Mouse (Mus musculus) MEL (cell line): ENCODE measurements around the gene Carm1. TPM values are rescaled to one million over a fixed set of nuclear protein-coding genes. Genes with fewer than 3 reads are reported as not detected.

Source experiments
- DNase-seq: peaks from one replicate; pipeline ENCODE4 v3.0.0; 2011; ENCODE audit warnings: low read depth, low spot score
- H3K27ac ChIP-seq: 2 replicates; pipeline ENCODE4 v1.5.1; 2012; ENCODE audit warnings: low read depth, mild to moderate bottlenecking, control low read depth, low read length, moderate library complexity; ENCODE audit not compliant: control insufficient read depth
- H3K27me3 ChIP-seq, 2 experiments: fragments of 150-350 bp in 1 of 2; sonication (generic) in 1 of 2; 2 replicates each; pipeline ENCODE4 v1.6.1; 2012; ENCODE audit warnings: low read length in 2 of 2, mild to moderate bottlenecking in 2 of 2, improper control_type of control experiment in 1 of 2, moderate library complexity in 1 of 2; ENCODE audit not compliant: insufficient read depth in 2 of 2, control insufficient read depth in 1 of 2
- H3K36me3 ChIP-seq, 2 experiments: 2 replicates each; pipeline ENCODE4 v1.6.1; 2012 to 2014; ENCODE audit warnings: low read length in 2 of 2, improper control_type of control experiment in 1 of 2, inconsistent platforms in 1 of 2, mild to moderate bottlenecking in 1 of 2; ENCODE audit not compliant: insufficient read depth in 2 of 2, control insufficient read depth in 1 of 2
- H3K4me1 ChIP-seq, 2 experiments: fragments of 150-350 bp in 1 of 2; sonication (generic) in 1 of 2; 2 replicates each; pipeline ENCODE4 v1.6.1; 2012; ENCODE audit warnings: low read length in 2 of 2, improper control_type of control experiment in 1 of 2, mild to moderate bottlenecking in 1 of 2; ENCODE audit not compliant: insufficient read depth in 2 of 2, control insufficient read depth in 1 of 2
- H3K4me3 ChIP-seq, 2 experiments: fragments of 150-350 bp in 1 of 2; sonication (generic) in 1 of 2; 2 replicates each; pipeline ENCODE4 v1.5.1; 2012; ENCODE audit warnings: low read depth in 2 of 2, low read length in 2 of 2, mild to moderate bottlenecking in 2 of 2, moderate library complexity in 2 of 2, control low read depth in 1 of 2, improper control_type of control experiment in 1 of 2; ENCODE audit not compliant: control insufficient read depth in 1 of 2, insufficient read depth in 1 of 2
- H3K79me2 ChIP-seq: 2 replicates; pipeline ENCODE4 v1.6.1; 2012; ENCODE audit warnings: mild to moderate bottlenecking, low read length, moderate library complexity; ENCODE audit not compliant: control insufficient read depth, poor library complexity, insufficient read depth
- H3K9ac ChIP-seq: 2 replicates; pipeline ENCODE4 v1.6.1; 2012; ENCODE audit warnings: low read depth, mild to moderate bottlenecking, control low read depth, low read length, moderate library complexity; ENCODE audit not compliant: control insufficient read depth, poor library complexity, severe bottlenecking
- H3K9me3 ChIP-seq: fragments of 150-350 bp; sonication (generic); replicated peaks from 2 replicates; pipeline ENCODE4 v1.6.1; 2012; ENCODE audit warnings: mild to moderate bottlenecking, low read length, improper control_type of control experiment, moderate library complexity; ENCODE audit not compliant: insufficient read depth
- GABPA ChIP-seq: IDR thresholded peaks from 2 replicates; pipeline ENCODE4 v1.6.1; 2012; ENCODE audit warnings: low read depth, mild to moderate bottlenecking, inconsistent platforms, low read length, improper control_type of control experiment, moderate library complexity
- JUND ChIP-seq: IDR thresholded peaks from 2 replicates; pipeline ENCODE4 v1.6.1; 2011; ENCODE audit warnings: low read depth, mild to moderate bottlenecking, improper control_type of control experiment, low read length
- MAZ ChIP-seq: IDR thresholded peaks from 2 replicates; pipeline ENCODE4 v1.6.1; 2012; ENCODE audit warnings: low read depth, mild to moderate bottlenecking, inconsistent platforms, low read length, improper control_type of control experiment
- POLR2A ChIP-seq, 2 experiments: IDR thresholded peaks; 2 replicates each; pipeline ENCODE4 v1.6.1; 2011 to 2012; ENCODE audit warnings: low read length in 2 of 2, mild to moderate bottlenecking in 2 of 2, control low read depth in 1 of 2, improper control_type of control experiment in 1 of 2, low read depth in 1 of 2, moderate library complexity in 1 of 2; ENCODE audit not compliant: control insufficient read depth in 1 of 2, insufficient read depth in 1 of 2, poor library complexity in 1 of 2
- POLR2AphosphoS5 ChIP-seq: IDR thresholded peaks from 2 replicates; pipeline ENCODE4 v1.6.1; 2012; ENCODE audit warnings: low read depth, borderline replicate concordance, mild to moderate bottlenecking, inconsistent platforms, low read length, moderate library complexity, mixed read lengths
- USF2 ChIP-seq, 2 experiments: IDR thresholded peaks; 2 replicates each; pipeline ENCODE4 v1.6.1; 2011 to 2012; ENCODE audit warnings: improper control_type of control experiment in 2 of 2, low read length in 2 of 2, borderline replicate concordance in 1 of 2, inconsistent platforms in 1 of 2, low read depth in 1 of 2, mild to moderate bottlenecking in 1 of 2; ENCODE audit not compliant: insufficient read depth in 1 of 2
- ZMIZ1 ChIP-seq: IDR thresholded peaks from 2 replicates; pipeline ENCODE4 v1.6.1; 2012; ENCODE audit warnings: low read depth, mild to moderate bottlenecking, inconsistent platforms, low read length, improper control_type of control experiment, moderate library complexity
- ZNF384 ChIP-seq: IDR thresholded peaks from 2 replicates; pipeline ENCODE4 v1.6.1; 2012; ENCODE audit warnings: low read depth, mild to moderate bottlenecking, inconsistent platforms, low read length, improper control_type of control experiment
- polyA plus RNA-seq, 2 experiments: library from polyadenylated mRNA; stranded (reverse) in 1 of 2; unstranded in 1 of 2; fragments of >175 nt in 1 of 2; fragments of >200 nt in 1 of 2; gene quantifications; 2 replicates each; pipeline versions ENCODE4 v1.2.1 to v1.2.4; 2012; ENCODE audit warnings: low replicate concordance in 2 of 2, low read depth in 1 of 2; ENCODE audit not compliant: insufficient read length in 2 of 2, insufficient read depth in 1 of 2, missing spikeins in 1 of 2
- total RNA-seq: library from RNA; depleted of rRNA; stranded (reverse); fragments of 300-350 nt; gene quantifications from 2 replicates; pipeline ENCODE4 v1.2.3, GENCODE M21; 2012

The Carm1 gene
- total and polyA plus RNA-seq, 3 experiments = 121 to 423 (median 121) TPM

DNA sequence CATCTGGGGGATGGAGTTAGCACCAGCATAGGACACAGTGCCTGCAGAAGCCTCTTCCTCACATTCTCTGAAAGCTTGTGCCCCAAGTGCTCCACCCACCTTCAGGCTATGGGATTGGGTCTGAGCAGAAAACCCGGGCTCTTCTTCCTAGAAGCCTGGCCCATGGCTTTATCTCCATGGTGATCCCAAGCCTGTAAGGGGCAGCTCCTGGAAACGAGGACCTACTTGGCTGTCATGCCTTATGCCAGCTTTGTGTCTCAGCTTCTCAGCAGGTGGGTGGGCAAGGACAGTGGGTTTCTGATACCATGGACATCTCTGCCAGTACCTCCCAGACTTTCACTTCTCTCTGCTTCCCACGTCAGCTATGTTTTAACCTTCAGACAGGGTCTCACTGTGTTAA is 31.5 kb downstream of the Carm1 start:
- H3K36me3 ChIP-seq = peaks cover 0 to 78% of the 10 kb centered on the region in 2 experiments; a peak in 2 of 4 replicates
- H3K79me2 ChIP-seq = no peaks in the 10 kb centered on the region
- no peak overlapping the region for H3K4me3 ChIP-seq
- no peaks in the 10 kb centered on the region for H3K27me3 ChIP-seq
- DNase-seq = no peak
- H3K4me1 ChIP-seq = no peaks in the 10 kb centered on the region
- H3K9ac ChIP-seq = no peak overlapping the region
- peak; percentile 12; the same call in 1 of the 2 replicates for TF ChIP-seq ZMIZ1
- no peak for TF ChIP-seq JUND
- no peaks in the 10 kb centered on the region for H3K9me3 ChIP-seq
- H3K27ac ChIP-seq = no peak overlapping the region

DNA sequence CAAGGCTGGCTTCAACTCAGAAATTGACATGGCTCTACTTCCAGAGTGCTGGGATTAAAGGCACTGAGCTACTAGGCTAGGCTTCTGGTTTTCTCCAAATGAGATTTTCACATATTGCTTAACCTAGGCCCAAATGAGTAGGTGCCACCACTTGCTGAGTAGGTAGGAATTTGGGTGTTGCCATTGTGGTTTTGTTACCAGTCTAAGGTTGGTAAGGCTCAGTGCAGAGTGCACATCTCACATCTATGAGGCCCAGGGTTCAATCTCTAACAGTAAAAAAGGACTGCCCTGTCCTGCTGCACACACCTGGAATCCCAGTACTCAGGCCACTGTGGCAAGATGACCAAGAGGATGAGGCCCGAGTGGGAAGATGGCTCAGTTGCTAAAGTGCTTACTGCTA is 38.7 kb downstream of the Carm1 start:
- Histone ChIP-seq H3K9ac (no peak overlapping the region), H3K27ac (no peak overlapping the region), H3K4me1 (no peaks in the 10 kb centered on the region), H3K9me3 (no peaks in the 10 kb centered on the region), H3K79me2 (no peaks in the 10 kb centered on the region), H3K36me3 (peaks cover 0 to 52% of the 10 kb centered on the region in 2 experiments; a peak in 2 of 4 replicates), H3K27me3 (no peaks in the 10 kb centered on the region), H3K4me3 (no peak overlapping the region)
- no peak for DNase-seq
- TF ChIP-seq USF2 (IDR thresholded peaks at IDR 0.05; ENCODE audit: borderline replicate concordance in 1 of 2, insufficient read depth in 1 of 2, low read depth in 1 of 2, low read length in 2 of 2) = no peak; a peak in 1 of 4 replicates
- TF ChIP-seq POLR2AphosphoS5 = 0 out of 2 replicates have a peak, but pooled peaks have one; percentile 68
- peak in 1 of 2 experiments; percentile 44; a peak in 1 of 4 replicates for TF ChIP-seq POLR2A (IDR thresholded peaks at IDR 0.05; ENCODE audit: control insufficient read depth in 1 of 2, insufficient read depth in 1 of 2, low read depth in 1 of 2, low read length in 2 of 2, poor library complexity in 1 of 2)

DNA sequence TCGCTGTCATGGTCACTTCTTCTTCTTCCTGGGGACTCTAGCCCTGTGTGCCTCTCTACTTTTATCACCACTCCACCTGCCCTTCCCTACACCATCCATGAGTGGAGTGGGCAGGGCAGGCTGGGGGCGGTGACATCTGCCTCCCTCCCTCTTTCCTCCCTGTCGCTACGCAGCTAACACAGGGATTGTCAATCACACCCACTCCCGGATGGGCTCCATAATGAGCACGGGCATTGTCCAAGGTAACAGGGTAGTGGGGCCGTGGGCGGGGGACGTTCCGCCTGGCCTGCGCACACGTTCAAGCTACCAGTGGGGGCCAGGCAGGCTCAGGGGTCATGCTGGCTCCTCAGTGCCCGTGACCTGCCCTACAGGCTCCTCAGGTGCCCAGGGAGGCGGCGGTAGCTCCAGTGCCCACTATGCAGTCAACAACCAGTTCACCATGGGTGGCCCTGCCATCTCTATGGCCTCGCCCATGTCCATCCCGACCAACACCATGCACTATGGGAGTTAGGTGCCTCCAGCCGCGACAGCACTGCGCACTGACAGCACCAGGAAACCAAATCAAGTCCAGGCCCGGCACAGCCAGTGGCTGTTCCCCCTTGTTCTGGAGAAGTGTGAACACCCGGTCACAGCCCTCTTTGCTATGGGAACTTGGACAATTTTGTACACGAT is 41.1 kb downstream of the Carm1 start:
- H3K79me2 ChIP-seq = peaks cover under 1% of the 10 kb centered on the region; the same call in 1 of the 2 replicates
- DNase-seq = no peak
- H3K4me1 ChIP-seq = peaks cover 3 to 8% of the 10 kb centered on the region in 2 experiments; a peak in 3 of 4 replicates
- H3K9ac ChIP-seq = no peak overlapping the region
- no peak overlapping the region for H3K27ac ChIP-seq
- H3K27me3 ChIP-seq = no peaks in the 10 kb centered on the region
- TF ChIP-seq POLR2A (IDR thresholded peaks at IDR 0.05; ENCODE audit: control insufficient read depth in 1 of 2, insufficient read depth in 1 of 2, low read depth in 1 of 2, low read length in 2 of 2, poor library complexity in 1 of 2) (0 out of 4 replicates have a peak, but pooled peaks of 1 of the 2 experiments have one; percentile 22), ZNF384 (no peak), GABPA (no peak), MAZ (no peak)
- TF ChIP-seq, all 39 proteins: peak for 1
- Histone ChIP-seq H3K9me3 (no peaks in the 10 kb centered on the region), H3K4me3 (no peak overlapping the region), H3K36me3 (peaks cover 3 to 29% of the 10 kb centered on the region in 2 experiments; a peak in 3 of 4 replicates)
